Mouse (Mus musculus) megakaryocyte, embryonic 14.5 days (primary cell): Measurements from ENCODE around the gene Fam78b. TPM values are rescaled to one million over a fixed set of nuclear protein-coding genes. Genes with fewer than 3 reads are reported as not detected.

ENCODE experiments used
- H3K27me3 ChIP-seq: replicated peaks from 2 replicates; pipeline ENCODE3; 2012; ENCODE audit warnings: inconsistent platforms
- H3K36me3 ChIP-seq: replicated peaks from 2 replicates; pipeline ENCODE3; 2012; ENCODE audit warnings: low read length, inconsistent platforms, mixed read lengths
- H3K4me1 ChIP-seq: 2 replicates; pipeline ENCODE4 v1.6.1; 2012; ENCODE audit warnings: inconsistent platforms
- H3K4me3 ChIP-seq: replicated peaks from 2 replicates; pipeline ENCODE3; 2012; ENCODE audit warnings: moderate library complexity, mild to moderate bottlenecking, inconsistent platforms
- H3K9me3 ChIP-seq: 2 replicates; pipeline ENCODE4 v1.6.1; 2012; ENCODE audit warnings: inconsistent platforms
- FLI1 ChIP-seq: IDR thresholded peaks from 2 replicates; pipeline ENCODE4 v1.6.1; 2012; ENCODE audit warnings: low read length, inconsistent platforms, mixed read lengths
- GATA1 ChIP-seq: IDR thresholded peaks from 3 replicates; pipeline ENCODE4 v1.6.1; 2012; ENCODE audit warnings: mixed read lengths, low read length, inconsistent platforms, borderline replicate concordance
- polyA plus RNA-seq: library from polyadenylated mRNA; stranded (reverse); fragments of >175 nt; gene quantifications from 2 replicates; pipeline ENCODE4 v1.2.3, GENCODE M21; 2012; ENCODE audit warnings: low replicate concordance; ENCODE audit not compliant: insufficient read depth

The Fam78b gene
- polyA plus RNA-seq, 1 experiment, result 0.58 TPM

DNA sequence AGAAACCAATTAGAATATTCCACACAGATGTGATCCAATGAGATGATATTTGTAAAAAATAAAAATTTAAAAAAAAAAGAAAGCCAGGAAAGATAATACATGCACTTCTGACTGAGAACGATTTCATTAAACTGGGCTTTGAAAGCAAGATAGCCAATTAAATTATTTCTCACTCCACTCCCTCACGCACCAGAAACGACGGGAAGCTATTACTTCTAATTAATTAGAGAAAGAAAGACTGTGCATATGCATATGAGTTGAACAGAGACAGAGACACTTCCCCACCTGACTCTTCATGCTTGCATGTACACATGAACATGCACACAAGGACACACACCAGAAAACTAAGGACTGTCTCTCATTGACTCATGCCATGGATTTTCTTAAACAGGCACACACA lies 84.2 kb downstream of the Fam78b start:
- H3K4me3 ChIP-seq, result no peak overlapping the region
- TF ChIP-seq GATA1 (no peak), FLI1 (no peak)
- no peaks in the 10 kb centered on the region for H3K4me1 ChIP-seq
- no peaks in the 10 kb centered on the region for H3K36me3 ChIP-seq
- H3K9me3 ChIP-seq, result no peaks in the 10 kb centered on the region
- H3K27me3 ChIP-seq, result no peaks in the 10 kb centered on the region

DNA sequence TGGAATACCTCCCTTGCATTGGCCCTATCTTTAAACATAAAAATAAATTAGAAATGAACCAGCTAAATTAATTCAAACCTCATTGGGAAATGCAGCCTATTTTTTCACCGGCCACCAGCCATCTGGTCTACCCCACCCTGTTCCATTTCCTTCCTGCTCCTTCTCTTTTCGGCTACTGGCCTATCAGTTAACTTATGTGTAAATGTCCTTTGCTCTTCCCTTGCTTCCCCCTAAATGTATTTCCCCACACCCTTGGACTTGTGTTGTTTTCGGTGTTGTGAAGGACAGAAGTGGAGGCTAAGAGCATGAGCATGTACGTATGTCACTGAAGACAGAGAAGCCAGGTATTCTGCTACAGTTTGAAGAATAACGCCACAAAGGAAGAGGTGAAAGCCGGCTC lies 89.2 kb downstream of the Fam78b start:
- H3K9me3 ChIP-seq, result no peaks in the 10 kb centered on the region
- no peak overlapping the region for H3K4me3 ChIP-seq
- H3K27me3 ChIP-seq, result no peaks in the 10 kb centered on the region
- H3K4me1 ChIP-seq, result no peaks in the 10 kb centered on the region
- H3K36me3 ChIP-seq, result no peaks in the 10 kb centered on the region
- no peak for TF ChIP-seq GATA1
- no peak for TF ChIP-seq FLI1

GRCm38 (mm10) chr1:167093551-167093950 lies 92.3 kb downstream of the Fam78b start:
- H3K36me3 ChIP-seq, result no peaks in the 10 kb centered on the region
- no peak for TF ChIP-seq GATA1
- no peak for TF ChIP-seq FLI1
- H3K4me1 ChIP-seq, result no peaks in the 10 kb centered on the region
- H3K9me3 ChIP-seq, result no peaks in the 10 kb centered on the region
- H3K27me3 ChIP-seq, result no peaks in the 10 kb centered on the region
- H3K4me3 ChIP-seq, result no peak overlapping the region

DNA sequence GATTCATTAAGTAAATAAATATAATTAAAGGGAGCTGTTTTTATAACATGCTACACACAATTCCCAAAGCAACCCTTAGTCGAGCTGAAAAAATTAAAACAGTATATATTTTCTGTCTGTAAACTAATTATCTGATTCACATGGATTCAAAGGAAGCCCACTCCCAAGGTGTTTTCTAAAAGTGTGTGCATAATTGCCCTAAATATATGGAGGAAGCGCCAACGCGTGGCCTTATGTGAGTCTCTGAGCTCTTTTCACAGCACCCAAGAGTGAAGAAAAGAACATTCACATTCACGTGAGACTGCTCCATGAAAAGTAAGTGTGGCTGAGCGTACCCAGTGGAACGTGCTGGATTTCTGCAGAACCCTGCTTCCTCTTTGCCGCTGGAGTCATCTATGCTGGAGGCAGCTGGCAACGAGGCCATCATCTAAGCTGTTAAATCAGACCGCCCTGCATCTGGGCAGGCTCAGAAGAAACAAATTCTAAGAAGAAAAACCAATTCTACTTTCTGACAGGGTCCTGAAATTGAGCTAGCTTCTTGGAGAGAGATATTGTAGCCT lies 93.5 kb downstream of the Fam78b start:
- H3K36me3 ChIP-seq, result no peaks in the 10 kb centered on the region
- no peaks in the 10 kb centered on the region for H3K4me1 ChIP-seq
- no peaks in the 10 kb centered on the region for H3K27me3 ChIP-seq
- H3K4me3 ChIP-seq, result no peak overlapping the region
- no peak for TF ChIP-seq GATA1
- TF ChIP-seq FLI1, result no peak
- H3K9me3 ChIP-seq, result no peaks in the 10 kb centered on the region

- Histone ChIP-seq H3K4me3 (no peak overlapping the region), H3K27me3 (peaks cover 2% of the 10 kb centered on the region), H3K36me3 (no peaks in the 10 kb centered on the region), H3K4me1 (no peaks in the 10 kb centered on the region), H3K9me3 (no peaks in the 10 kb centered on the region)
- TF ChIP-seq FLI1 (no peak), GATA1 (no peak)
Measured at GRCm38 (mm10) chr1:167098741-167099140, 97.5 kb downstream of the Fam78b start.

DNA sequence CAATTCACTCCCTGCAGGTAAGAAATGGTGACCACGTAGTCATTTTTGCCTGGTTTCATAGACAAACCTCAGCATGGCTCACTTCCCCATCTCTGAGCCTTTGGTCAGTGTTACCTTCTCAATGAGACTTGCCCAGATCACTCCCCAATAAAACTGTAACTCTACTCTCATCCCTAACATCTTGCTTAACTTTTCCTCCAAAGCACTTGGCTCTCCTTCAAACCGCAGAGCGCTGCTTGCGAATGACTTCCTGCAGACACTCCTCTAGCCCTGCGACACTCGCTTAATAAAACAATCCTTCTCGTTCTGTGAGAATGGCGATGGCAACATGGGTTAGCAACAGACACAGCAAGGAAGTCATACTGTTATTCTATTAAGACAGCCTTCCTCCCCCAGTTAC lies 100.8 kb downstream of the Fam78b start:
- Histone ChIP-seq H3K4me3 (no peak overlapping the region), H3K9me3 (no peaks in the 10 kb centered on the region), H3K27me3 (peaks cover 2% of the 10 kb centered on the region), H3K4me1 (no peaks in the 10 kb centered on the region), H3K36me3 (no peaks in the 10 kb centered on the region)
- no peak for TF ChIP-seq FLI1
- TF ChIP-seq GATA1, result no peak

DNA sequence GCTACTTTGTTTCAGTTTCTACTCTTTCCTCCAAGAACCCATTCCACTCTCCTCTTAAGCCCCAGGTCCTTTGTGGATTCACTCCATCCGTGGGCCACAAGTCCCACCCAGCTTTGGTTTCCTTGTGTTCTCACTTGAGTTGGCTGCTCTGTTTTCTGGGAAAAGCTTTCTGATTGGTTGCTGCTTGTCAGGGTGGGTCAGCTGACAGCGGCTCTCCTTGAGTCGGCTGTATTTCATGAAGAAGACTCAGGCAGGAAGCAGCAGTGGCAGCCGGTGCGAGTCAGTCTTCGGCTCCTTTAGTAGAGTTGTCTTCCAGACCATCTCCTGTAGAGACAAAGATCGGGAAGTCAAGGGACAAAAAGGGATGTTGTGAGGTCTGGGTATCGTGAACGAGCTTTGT lies 101.3 kb downstream of the Fam78b start:
- Histone ChIP-seq H3K9me3 (no peaks in the 10 kb centered on the region), H3K36me3 (no peaks in the 10 kb centered on the region), H3K27me3 (peaks cover 2% of the 10 kb centered on the region), H3K4me1 (no peaks in the 10 kb centered on the region), H3K4me3 (no peak overlapping the region)
- no peak for TF ChIP-seq GATA1

GRCm38 (mm10) chr1:167104956-167105626 lies 103.9 kb downstream of the Fam78b start:
- no peak overlapping the region for H3K4me3 ChIP-seq
- no peaks in the 10 kb centered on the region for H3K4me1 ChIP-seq
- TF ChIP-seq FLI1 (no peak), GATA1 (no peak)
- peaks cover 12% of the 10 kb centered on the region for H3K9me3 ChIP-seq
- no peaks in the 10 kb centered on the region for H3K36me3 ChIP-seq
- H3K27me3 ChIP-seq, result peaks cover 2% of the 10 kb centered on the region

- Histone ChIP-seq H3K36me3 (no peaks in the 10 kb centered on the region), H3K9me3 (peaks cover 14% of the 10 kb centered on the region)
Measured at GRCm38 (mm10) chr1:167105916-167106315, 104.7 kb downstream of the Fam78b start.

GRCm38 (mm10) chr1:167108973-167109509 lies 107.8 kb downstream of the Fam78b start:
- H3K36me3 ChIP-seq, result no peaks in the 10 kb centered on the region
- peaks cover 14% of the 10 kb centered on the region for H3K9me3 ChIP-seq
- no peaks in the 10 kb centered on the region for H3K4me1 ChIP-seq
- no peaks in the 10 kb centered on the region for H3K27me3 ChIP-seq
- TF ChIP-seq GATA1, result no peak
- no peak for TF ChIP-seq FLI1
- no peak overlapping the region for H3K4me3 ChIP-seq

More at GRCm38 (mm10) chr1:167105916-167106315, 104.7 kb downstream of the Fam78b start:
- H3K4me1 ChIP-seq, result no peaks in the 10 kb centered on the region
- TF ChIP-seq FLI1, result no peak
- TF ChIP-seq GATA1, result no peak
- peaks cover 2% of the 10 kb centered on the region for H3K27me3 ChIP-seq
- no peak overlapping the region for H3K4me3 ChIP-seq
